Mouse (Mus musculus) left cerebral cortex, postnatal 36 days (tissue): ENCODE data around the gene Mybphl. TPM values are rescaled to one million over a fixed set of nuclear protein-coding genes. Genes with fewer than 3 reads are reported as not detected.

Experiments used
- DNase-seq, 2 experiments: peaks; one replicate each; pipeline ENCODE4 v3.0.0; 2021 to 2022; ENCODE audit warnings: low spot score in 2 of 2, mixed read lengths in 1 of 2
- intact Hi-C: fragments of 180-260 bp; cut with DNase I; formaldehyde crosslinking; loops from one replicate; pipeline ENCODE4 v1.15.1; 2025
- total RNA-seq, 2 experiments: library from RNA; stranded (reverse); gene quantifications; 2 replicates each; pipeline ENCODE4 v1.2.3; 2021

Gene Mybphl
- total RNA-seq, 2 experiments from 2014 or later: 0.25 TPM; not detected in 1

DNA sequence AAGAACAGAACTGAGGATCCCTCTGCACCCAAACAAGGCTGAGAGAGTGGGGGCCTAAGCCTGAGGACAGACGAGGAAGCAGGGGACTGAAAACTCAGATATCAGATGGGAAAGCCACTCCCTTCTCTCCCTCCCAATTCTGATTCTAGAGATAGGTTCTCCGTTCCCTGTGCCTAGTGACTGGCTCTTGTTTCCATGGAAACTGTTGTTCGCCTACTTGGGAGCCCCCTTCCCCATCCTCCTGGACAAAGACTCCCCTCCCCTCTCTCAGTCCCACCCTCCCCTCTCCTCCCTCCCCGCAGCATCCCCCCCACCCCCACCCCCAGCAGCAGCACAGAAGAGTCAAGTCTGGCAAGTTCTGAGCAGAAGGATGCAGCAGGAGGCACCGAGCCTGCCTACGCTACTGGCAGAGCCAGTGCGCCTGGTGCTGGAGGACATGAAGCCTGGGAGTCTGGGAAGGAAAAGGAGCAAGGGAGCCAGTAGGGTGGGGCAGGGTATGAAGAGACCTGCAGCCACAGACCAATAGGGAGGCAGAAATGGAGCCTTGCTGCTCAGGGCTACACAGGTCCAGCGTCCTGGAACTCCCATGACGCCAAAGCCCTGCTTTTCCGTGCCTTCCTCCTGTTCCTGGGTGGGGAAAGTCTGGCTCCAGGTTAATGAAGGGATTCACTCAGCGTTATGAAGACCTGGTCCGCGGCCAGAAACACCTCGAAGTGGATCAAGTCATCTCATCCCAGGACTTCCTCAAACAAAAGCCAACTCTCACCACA, 41.0 kb downstream of the Mybphl start:
- DNase-seq: peak; percentile 74 to 81
- intact Hi-C loops: loop anchor here (5.0 kb wide), 1 partner anchor 37 kb away; no protein-coding TSS in a partner anchor

DNA sequence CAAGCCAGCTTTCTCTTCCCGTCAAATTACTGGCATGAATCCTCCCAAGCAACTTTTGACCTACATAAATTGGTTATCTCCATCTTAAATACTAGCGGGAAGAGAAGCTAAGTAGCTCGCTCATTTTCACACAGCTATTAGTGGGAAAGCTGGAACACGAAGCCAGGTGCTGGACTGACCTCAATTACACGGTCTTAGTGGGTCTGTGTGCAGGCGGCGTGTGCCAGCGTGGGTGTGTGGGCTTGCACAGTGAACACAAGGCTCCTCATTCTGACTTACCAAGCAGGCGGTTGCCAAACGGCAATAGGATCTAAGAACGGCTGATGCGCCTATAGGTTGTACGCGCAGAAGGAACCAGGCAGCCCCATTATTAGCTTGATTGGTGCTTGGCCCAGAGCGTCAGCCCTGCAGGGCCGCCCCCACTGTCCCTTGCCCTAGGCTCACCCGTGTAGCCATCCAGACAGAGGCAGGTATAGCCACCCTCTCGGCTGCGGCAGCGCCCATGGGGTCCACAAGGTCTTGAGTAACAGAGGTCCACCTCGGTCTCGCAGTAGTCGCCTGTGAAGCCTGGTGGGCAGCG, 41.7 kb downstream of the Mybphl start:
- DNase-seq: peak; percentile 61
- intact Hi-C loops: loop anchor here (5.0 kb wide), 1 partner anchor 36 kb away; no protein-coding TSS in a partner anchor

DNA sequence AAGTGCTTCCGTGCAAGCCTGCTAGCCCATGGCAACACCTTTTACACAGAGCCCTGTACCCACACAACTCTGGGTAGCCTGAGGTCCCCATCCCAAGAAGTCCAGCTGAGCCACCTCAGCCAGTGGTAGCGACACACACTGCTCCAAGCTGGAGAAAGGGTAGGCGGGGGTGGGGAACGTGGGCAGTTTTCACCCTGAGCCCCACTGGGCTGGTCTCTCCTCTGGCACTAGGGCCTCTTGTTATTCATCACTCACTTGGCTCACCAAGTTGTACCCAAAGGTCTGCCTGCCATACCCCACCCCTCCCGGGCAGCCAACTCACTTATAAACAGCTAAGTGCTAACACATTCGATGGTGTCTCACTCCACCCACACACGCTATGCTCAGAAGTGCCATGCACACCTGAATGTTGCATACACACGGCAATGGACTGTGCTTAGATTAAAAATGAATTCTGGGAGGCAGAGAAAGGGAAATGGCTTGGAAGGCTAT, 43.9 kb downstream of the Mybphl start:
- intact Hi-C loops: loop anchor here (5.0 kb wide), 1 partner anchor 34 kb away; no protein-coding TSS in a partner anchor

DNA sequence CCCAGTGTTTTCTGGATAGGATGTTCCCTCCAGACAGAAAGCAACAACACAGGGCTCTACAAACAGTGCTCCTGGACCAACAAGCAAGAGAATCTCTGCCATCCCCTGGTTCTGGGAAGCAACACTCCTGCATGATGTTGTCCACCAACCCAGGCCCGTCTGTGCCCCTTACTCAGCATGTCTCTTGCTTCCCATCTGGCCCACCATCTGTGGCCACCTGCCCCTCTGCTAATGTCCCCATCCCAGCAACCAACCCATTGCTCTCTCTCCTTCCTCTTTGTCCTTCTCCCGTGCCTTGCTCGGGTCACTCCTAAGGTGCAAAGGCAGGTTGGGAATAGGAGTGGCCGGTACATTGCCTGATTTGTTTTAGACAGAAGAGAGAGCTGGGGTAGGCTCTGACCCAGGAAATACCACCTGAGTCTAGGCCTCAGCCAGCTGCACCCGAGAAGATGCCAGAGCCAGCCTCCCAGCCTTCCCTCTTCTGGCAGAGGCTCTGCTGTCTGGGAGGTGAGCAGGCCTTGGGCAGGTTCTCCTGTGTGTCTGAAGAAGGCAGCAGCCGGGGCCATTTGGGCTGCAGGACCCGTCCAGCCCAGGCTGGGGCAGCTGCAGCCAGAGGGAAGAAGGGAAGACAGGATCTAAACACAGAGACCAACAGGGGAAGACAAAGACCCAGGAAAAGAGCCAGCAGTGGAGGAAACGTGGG, 45.1 kb downstream of the Mybphl start:
- intact Hi-C loops: loop anchor here (5.0 kb wide), 1 partner anchor 32 kb away; no protein-coding TSS in a partner anchor
- no peak for DNase-seq

More for the DNA sequence above, 43.9 kb downstream of the Mybphl start:
- DNase-seq: peak in 1 of 2 experiments; percentile 9

DNA sequence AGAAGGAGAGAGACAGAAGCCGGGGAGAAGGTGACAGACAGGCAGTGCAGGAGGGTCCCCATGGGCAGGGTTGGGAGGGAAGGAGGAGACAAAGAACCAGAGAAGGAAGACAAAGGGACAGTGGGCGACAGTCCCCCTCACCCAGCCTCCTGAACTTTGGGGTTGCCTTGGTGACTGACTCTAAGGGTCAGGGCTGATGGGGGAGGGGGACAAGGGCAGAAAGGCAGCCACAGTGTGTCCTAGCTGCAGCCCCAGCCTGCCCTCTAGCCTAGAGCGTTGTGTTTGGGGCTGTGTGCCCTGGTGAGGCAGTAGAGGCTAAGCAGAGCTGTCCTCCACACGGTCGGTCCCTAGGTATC, 45.6 kb downstream of the Mybphl start:
- peak in 1 of 2 experiments; percentile 17 for DNase-seq
- intact Hi-C loops: no loop called here

DNA sequence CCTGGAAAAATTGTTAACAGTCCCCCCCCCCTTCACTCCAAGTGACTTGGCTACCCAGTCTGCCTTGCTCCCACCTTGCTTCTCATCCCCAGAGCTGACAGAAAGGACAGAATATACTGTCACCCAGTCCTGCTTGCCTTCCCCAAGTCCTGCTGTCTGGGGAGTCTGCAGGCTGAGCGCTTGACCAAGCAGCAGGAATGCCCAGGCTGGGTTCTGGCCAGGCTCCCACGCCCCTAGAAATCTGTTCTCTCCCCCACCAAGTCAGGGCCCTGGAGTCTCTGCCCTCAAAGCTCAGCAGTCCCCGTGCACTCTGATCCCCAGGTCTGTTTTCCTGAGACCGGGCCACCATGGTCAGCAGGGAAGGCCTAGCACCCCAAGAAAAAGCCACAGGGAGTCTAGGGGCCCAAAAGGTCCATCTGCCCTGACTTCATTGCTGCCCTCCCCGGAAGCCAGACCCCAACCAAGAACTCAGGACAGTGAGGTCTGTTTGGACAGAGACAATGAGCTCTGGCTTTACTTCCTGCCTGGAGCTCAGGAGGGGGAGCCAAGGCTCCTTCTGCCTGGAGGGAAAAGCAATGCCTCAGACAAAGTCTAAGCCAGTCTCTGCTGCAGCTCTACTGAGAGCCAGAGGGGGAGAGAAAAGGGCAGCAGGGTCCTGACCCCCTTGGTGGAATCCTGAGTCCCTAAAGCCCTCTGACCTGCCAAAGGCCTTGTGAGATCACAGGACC, 46.5 kb downstream of the Mybphl start:
- DNase-seq: peak in 1 of 2 experiments; percentile 15
- intact Hi-C loops: no loop called here

DNA sequence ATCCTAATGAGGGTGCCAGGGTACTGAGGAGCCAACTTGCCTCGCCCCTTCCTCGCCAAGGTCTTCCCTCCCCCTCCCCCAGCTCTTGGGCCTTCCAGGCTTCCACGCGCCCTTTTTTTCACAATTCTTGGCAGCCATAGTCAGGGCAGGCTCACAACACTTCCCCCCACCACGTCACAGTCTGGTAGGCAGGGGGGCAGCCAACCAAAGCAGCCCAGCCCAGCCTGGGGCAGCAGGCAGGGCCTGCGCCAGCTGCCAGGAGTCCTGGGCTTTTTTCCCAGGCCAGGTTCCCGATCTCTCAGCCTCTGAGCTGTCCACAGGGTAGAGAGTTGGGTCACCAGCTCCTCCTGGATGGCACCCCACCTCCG, 47.0 kb downstream of the Mybphl start:
- intact Hi-C loops: no loop called here

DNA sequence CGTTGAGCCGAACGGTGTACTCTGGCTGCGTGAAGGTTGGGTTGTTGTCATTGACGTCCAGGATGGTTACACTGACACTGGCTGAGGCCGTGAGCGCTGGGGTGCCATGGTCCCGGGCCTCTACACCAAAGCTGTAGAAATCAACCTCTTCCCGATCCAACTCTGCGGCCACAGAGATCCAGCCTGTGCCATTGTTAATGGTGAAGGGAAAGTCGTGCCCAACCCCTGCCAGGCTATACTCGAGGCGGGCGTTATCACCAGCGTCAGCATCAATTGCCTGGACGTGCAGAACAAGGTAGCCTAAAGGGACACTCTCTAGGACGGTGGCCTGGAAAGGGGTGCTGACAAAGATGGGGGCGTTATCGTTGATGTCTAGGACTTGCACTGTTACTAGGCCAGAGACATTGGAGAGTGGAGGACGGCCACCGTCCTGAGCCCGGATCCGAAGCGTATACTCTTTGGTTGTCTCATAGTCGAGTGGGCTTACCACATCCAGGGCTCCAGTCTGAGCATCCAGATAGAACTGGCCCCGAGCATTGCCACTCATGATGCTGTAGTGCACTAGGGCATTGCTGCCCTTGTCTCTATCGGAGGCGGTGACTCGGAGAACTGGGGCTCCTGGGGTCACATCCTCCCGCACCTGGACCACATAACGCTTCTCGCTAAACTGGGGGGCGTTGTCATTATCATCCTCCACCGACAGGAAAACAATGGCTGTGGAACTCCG, 49.1 kb downstream of the Mybphl start:
- no peak for DNase-seq
- intact Hi-C loops: no loop called here

More for the DNA sequence above, 47.0 kb downstream of the Mybphl start:
- DNase-seq: peak in 1 of 2 experiments; percentile 48

DNA sequence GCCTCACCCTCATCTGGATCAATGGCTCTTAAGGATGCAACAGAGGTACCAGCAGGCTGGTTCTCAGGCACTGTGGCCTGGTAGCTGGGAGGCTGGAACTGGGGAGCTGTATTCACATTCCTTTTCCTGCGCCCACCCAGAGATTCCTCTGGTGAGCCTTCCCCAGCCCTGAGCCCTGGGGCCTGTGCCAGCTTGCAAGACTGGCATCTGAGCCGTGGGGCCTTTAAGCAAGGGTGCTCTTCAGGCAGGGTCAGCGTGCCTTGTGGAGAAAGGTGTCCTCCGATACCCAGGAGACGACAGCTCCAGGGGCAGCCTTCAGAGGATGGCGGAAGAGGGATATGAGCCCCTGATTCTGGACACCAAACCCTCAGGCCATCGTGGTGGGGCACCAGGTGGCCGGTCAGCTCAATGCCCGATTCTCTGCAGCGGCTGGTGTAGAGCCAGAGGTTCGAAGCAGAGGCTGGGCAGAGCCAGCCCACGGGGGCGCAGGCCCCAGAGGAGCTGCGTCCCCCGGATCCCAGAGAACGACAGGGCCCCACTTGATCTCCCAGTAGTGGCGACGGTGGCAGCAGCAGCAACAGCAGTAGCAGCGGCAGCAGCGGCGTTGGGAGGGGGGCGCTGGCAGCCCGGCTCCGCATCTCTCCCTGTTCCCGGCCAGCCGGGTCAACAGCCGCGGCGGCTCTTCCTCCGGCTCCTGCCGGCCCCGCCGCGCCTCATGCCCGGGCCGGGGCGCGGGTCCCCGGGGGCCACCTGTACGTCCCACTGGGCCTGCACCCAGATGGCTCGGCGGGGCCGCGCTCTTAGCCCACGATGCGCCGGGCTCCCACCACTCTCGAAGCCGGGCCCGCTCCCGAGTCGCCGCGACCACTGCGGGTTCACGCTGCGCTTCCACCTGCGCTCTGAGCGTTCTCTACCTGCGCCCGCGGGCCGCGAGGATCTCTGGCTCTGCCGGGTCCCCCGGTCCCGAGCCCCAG, 50.4 kb downstream of the Mybphl start, which contains the start of gene Celsr2:
Gene Celsr2, minus strand, starts transcription at position 696 of the 974 bp plus-strand sequence.
- intact Hi-C loops: no loop called here
- DNase-seq: peak in 1 of 2 experiments; percentile 66

DNA sequence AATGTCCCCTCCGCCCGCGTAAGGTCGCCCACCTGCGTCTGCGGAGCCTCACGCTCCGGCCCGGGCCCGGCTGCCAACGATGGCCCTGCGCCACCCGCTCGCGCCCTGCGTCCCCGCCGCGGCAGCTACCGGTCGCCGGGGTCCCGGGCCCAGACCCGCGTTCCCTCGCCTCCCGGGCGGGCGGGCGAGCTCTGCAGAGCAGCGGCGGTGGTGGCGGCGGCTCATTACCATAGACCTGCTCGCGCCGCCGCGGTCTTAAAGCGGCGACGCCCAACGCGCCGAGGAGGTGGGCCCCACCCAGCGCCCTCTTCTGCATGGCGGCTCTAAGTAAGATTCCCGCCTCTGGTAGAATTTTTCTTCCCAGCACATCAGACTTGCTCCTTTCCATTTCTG, 51.1 kb downstream of the Mybphl start:
- DNase-seq: peak; percentile 83 to 87
- intact Hi-C loops: no loop called here

DNA sequence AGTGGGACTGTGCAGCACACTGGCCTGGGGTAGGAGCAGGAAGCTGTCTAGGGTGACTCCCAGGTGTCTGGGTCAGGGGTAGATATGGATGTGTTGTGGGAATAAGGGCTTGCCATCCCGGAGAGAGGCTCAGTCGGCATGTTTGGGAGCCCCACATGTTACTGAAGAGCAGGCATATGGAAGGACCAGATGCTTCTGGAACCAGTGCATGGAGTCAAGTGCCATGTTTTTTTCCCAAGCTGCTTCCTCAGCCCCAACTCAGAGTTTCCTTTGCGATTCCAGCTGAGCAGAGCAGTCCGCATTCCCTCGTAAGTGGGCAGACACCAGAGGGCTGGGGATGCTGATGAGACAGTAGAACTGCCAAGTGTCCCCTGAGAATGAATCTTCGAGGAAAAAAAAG, 58.3 kb downstream of the Mybphl start:
- intact Hi-C loops: no loop called here
- no peak for DNase-seq

DNA sequence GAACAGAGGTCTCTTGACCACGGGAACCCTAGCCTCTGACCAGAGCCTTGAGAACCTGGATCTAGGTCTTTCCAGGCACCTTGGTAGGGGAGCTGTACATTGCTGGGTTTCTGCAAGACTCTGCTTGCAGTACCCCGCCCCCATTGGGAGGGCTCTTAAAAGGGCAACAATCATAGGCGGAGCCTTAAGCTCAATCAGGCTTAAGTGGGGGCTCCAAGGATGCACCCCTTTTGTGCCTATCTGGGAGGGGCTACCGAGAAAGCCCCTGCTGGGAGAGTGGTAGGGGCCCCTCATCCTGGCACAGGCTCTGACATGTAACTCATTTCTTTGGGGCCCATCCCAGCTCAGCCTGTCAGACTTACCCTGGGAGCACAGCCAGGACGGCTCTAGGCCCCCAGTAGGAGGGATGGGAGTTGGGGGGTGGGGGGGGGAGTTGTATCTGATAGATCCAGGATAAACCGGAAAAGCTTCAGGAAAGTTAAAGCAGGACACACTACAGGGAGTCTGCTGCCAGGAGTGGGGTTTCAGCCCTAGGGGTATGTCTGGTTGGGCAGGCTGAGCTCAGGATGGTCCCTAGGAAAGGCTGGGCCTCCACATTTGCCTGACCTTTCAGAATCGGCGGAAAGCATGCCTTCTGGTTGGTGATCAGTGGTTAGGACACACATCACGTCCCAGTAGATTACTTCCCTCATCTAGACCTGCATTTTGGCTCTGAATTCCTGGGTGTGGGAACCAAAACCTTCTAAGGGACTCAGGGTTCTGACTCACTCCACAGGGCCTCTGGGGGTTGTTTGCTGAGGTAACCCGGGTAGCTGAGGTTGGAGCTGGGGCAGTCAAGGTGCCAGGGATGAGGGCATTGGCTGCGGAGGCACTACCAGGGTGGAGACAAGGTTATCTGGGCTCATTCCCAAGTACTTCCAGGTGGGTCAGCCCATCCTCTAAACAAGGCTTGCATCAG, 59.4 kb downstream of the Mybphl start:
- no peak for DNase-seq
- intact Hi-C loops: no loop called here

DNA sequence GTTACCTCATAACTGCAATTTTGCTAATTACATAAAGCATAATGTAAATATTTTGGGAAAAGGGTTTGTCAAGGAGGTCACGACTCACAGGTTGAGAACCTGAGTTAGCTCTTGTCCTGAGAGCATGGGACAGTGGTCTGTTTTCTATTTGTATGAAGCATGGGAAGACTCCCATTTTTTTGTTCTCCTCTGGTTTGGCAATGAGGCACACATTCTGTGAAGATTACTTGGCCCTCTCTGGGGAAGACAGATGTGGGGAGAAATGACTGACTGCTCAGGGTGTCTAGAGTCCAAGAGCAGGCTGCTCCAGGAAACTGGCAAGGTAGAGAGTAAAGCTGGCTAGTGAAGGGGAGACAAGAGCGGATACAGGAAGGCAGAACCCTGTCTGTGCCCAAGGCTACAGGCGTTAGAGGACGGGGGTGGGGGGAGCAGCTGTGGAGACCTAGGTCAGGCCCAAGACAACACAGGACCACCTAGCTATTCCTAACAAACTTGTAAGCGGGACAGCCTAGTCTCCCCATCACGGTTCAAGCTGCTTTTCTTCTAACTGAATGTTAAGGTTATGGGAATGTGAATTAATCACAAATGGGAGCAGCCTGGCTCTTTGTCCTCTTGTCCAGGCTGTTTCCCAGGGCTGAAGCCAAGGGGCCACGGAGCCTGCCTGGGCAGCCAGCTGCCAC, 60.4 kb downstream of the Mybphl start:
- no peak for DNase-seq
- intact Hi-C loops: no loop called here

DNA sequence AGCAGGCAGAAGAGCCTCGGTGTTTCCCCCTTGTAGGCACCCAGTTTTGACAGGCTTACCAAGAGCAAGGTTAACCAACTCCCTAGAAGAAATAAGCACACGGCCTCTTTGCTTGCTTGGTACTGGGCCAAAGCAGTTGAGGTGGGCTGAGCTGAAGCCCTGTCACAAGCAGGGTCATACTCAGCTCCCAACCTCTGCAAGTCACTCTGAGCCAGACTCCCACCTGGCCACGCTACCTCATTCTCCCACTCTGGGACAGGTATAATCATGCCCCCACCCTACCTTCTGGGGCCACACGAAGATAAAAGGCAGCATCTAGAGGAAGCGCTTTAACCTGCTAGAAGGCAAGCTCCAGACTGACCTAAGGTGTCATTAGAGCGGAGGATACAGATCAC, 60.9 kb downstream of the Mybphl start:
- intact Hi-C loops: no loop called here
- no peak for DNase-seq
